Mouse (Mus musculus) embryonic facial prominence, embryonic 11.5 days (tissue): ENCODE data around the gene Rhbdf1. TPM values are rescaled to one million over a fixed set of nuclear protein-coding genes. Genes with fewer than 3 reads are reported as not detected.

ENCODE experiments used
- ATAC-seq: fragments of 200-750 bp; cut with Nextera tagmentation; replicated peaks from 2 replicates; pipeline ENCODE4 v1.8.0; 2017; ENCODE audit warnings: low read depth; ENCODE audit not compliant: insufficient number of reproducible peaks, low FRiP score, low TSS enrichment
- DNase-seq: peaks from one replicate; pipeline ENCODE4 v3.0.0-alpha.2; 2015; ENCODE audit warnings: low spot score
- H3K27ac ChIP-seq: fragments of 300-500 bp; sonication (generic); replicated peaks from 2 replicates; pipeline ENCODE4 v1.5.1; 2014; ENCODE audit warnings: mild to moderate bottlenecking, low read depth, low read length, control low read depth
- H3K27me3 ChIP-seq: fragments of 300-500 bp; sonication (generic); 2 replicates; pipeline ENCODE4 v1.6.1; 2014; ENCODE audit warnings: mild to moderate bottlenecking, low read length, moderate library complexity, mixed read lengths; ENCODE audit not compliant: control insufficient read depth, insufficient read depth
- H3K36me3 ChIP-seq: fragments of 300-500 bp; sonication (generic); replicated peaks from 2 replicates; pipeline ENCODE4 v1.6.1; 2014; ENCODE audit warnings: low read depth, mild to moderate bottlenecking, low read length, moderate library complexity, mixed read lengths; ENCODE audit not compliant: control insufficient read depth, insufficient read depth
- H3K4me1 ChIP-seq: fragments of 300-500 bp; sonication (generic); 2 replicates; pipeline ENCODE4 v1.6.1; 2014; ENCODE audit warnings: low read length, mixed read lengths; ENCODE audit not compliant: control insufficient read depth, insufficient read depth
- H3K4me2 ChIP-seq: fragments of 300-500 bp; sonication (generic); 2 replicates; pipeline ENCODE4 v1.6.1; 2014; ENCODE audit warnings: low read depth, mild to moderate bottlenecking, control low read depth, low read length, moderate library complexity
- H3K4me3 ChIP-seq: fragments of 300-500 bp; sonication (generic); 2 replicates; pipeline ENCODE4 v1.5.1; 2014; ENCODE audit warnings: low read depth, low read length, control low read depth
- H3K9ac ChIP-seq: fragments of 300-500 bp; sonication (generic); replicated peaks from 2 replicates; pipeline ENCODE4 v1.6.1; 2014; ENCODE audit warnings: mild to moderate bottlenecking, control low read depth, low read length
- H3K9me3 ChIP-seq: fragments of 300-500 bp; sonication (generic); replicated peaks from 2 replicates; pipeline ENCODE4 v1.6.1; 2016; ENCODE audit warnings: mild to moderate bottlenecking, low read length, inconsistent platforms, mixed read lengths; ENCODE audit not compliant: control insufficient read depth
- WGBS: fragments of 180-500 bp; shearing (Covaris S2); extraction: QIAGEN DNeasy Blood & Tissue Kit; methylation state at CpG from one replicate; pipeline ENCODE4 v1.1.7; 2014; 5-methylcytosine and 5-hydroxymethylcytosine counted together
- polyA plus RNA-seq: library from polyadenylated mRNA; unstranded; fragments of >200 nt; fragmentation: Nextera tagmentation; extraction: Ambion mirVana; gene quantifications from 2 replicates; pipeline ENCODE4 v1.2.1, GENCODE M21; 2014

The Rhbdf1 gene
- polyA plus RNA-seq, 1 experiment from 2014 or later: 21.6 TPM

DNA sequence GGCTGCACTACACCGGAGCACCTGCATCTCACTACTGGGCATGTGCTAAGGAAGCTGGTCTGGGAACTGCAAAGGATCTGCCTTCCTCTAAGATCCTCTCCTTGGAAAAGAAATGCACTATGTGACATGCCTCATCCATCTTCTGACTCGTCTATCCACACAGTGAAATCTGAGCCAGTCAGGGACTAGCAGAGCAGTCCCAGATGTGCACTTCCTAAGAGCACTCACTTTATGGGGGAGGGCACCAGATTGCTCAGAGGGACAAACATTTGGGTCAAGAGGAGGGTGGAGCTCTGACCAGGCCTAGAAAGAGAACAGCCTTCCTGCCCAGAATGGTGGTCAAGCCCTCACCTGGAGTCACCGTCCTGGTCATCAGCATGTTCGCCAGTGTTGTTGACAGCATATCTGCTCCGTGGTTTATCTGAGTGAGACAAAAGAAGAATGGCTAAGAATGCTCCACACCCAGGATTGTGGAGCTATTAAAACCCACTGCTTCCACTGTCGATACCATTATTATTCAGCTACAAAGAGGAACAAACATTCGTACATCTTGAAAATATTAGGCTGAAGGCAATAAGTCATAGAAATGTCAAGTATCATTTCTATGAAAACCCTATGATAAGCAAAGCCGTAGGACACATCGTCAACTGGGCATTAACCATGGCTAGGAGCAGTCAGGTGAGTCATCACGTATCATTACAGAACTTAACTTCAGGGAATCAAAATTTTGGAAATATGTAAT lies 40.7 kb upstream of the Rhbdf1 start:
- H3K4me2 ChIP-seq: no peak overlapping the region
- no peak overlapping the region for H3K4me3 ChIP-seq
- H3K27ac ChIP-seq: no peak overlapping the region
- H3K9ac ChIP-seq: no peak overlapping the region
- no peaks in the 10 kb centered on the region for H3K27me3 ChIP-seq
- no peaks in the 10 kb centered on the region for H3K4me1 ChIP-seq
- H3K9me3 ChIP-seq: no peaks in the 10 kb centered on the region
- WGBS: 74% methylated on average over 10 of the region's 10 CpGs
- no peaks in the 10 kb centered on the region; the same call in 1 of the 2 replicates for H3K36me3 ChIP-seq
- DNase-seq (no peak), ATAC-seq (no peak)

DNA sequence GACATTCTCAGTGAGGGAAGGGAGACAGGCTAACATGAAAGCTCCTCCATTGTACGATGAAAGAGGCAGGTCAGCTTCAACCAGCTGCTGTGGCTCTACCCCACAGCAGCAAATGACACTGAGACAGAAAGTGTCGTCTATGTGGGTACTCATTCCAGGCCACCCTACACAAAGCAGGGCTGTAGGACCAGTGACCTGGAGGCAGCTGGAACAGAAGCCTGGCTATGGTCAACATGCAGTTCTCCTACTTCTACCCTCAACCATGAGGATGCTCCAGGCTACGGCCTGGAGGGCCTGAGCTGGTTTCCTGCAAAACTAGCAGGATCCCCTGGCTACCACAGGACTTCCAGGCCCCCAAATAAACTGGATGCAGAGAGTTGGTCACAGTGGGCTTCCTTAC lies 34.5 kb upstream of the Rhbdf1 start:
- DNase-seq (no peak), ATAC-seq (no peak)
- no peaks in the 10 kb centered on the region; the same call in none of the 2 replicates for H3K36me3 ChIP-seq
- no peak overlapping the region for H3K4me2 ChIP-seq
- H3K9ac ChIP-seq: no peak overlapping the region
- H3K27me3 ChIP-seq: no peaks in the 10 kb centered on the region
- H3K27ac ChIP-seq: no peak overlapping the region
- no peak overlapping the region for H3K4me3 ChIP-seq
- no peaks in the 10 kb centered on the region for H3K9me3 ChIP-seq
- WGBS: 94% methylated on average over 3 of the region's 3 CpGs
- no peaks in the 10 kb centered on the region for H3K4me1 ChIP-seq

DNA sequence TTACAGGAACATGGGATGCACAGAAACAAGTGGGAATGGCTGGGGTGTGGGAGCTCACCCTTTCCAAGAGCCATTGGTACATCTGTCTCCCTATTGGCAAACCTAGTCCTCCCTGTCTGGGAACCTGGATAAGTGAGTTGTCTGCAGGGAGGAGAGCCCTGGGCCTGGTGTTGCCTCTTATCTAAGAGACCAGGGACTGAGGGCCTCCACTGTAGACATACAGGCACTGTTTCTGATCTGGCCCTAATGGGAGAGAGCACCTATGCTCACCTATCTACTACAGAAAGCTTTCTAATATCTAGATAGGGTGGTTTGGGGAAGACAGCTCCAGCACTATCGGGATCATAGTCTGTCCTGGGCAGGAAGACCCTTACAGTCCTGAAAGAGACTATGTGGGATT lies 34.0 kb upstream of the Rhbdf1 start:
- no peak overlapping the region for H3K4me3 ChIP-seq
- no peak overlapping the region for H3K27ac ChIP-seq
- H3K27me3 ChIP-seq: no peaks in the 10 kb centered on the region
- no peaks in the 10 kb centered on the region for H3K9me3 ChIP-seq
- 92% methylated on average over 1 of the region's 1 CpGs for WGBS
- H3K4me2 ChIP-seq: no peak overlapping the region
- H3K9ac ChIP-seq: no peak overlapping the region
- ATAC-seq: no peak
- no peaks in the 10 kb centered on the region; the same call in none of the 2 replicates for H3K36me3 ChIP-seq
- DNase-seq: no peak
- H3K4me1 ChIP-seq: no peaks in the 10 kb centered on the region

DNA sequence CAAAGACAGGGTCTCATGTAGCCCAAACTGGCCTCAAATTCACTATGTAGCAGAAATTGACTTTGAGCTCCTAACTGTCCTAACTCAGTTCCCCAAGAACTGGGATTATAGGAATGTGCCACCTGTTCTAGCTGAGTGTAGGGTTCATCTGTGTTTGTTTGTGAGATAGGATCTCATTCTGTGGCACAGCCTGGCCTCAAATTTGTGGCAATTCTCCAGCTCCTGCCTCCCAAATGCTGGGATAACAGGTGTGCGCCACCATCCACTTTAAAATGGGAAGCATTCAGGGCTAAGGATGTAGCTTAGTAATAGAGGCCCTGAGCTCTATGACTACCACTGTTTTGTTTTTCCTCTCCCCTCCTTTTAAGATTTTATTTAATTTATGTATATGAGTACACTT lies 31.0 kb upstream of the Rhbdf1 start:
- 90% methylated on average over 1 of the region's 1 CpGs for WGBS
- DNase-seq (no peak), ATAC-seq (no peak)
- Histone ChIP-seq H3K4me3 (no peak overlapping the region), H3K4me2 (no peak overlapping the region), H3K9me3 (no peaks in the 10 kb centered on the region), H3K36me3 (no peaks in the 10 kb centered on the region; the same call in none of the 2 replicates), H3K9ac (no peak overlapping the region), H3K27ac (no peak overlapping the region), H3K4me1 (no peaks in the 10 kb centered on the region), H3K27me3 (no peaks in the 10 kb centered on the region)

DNA sequence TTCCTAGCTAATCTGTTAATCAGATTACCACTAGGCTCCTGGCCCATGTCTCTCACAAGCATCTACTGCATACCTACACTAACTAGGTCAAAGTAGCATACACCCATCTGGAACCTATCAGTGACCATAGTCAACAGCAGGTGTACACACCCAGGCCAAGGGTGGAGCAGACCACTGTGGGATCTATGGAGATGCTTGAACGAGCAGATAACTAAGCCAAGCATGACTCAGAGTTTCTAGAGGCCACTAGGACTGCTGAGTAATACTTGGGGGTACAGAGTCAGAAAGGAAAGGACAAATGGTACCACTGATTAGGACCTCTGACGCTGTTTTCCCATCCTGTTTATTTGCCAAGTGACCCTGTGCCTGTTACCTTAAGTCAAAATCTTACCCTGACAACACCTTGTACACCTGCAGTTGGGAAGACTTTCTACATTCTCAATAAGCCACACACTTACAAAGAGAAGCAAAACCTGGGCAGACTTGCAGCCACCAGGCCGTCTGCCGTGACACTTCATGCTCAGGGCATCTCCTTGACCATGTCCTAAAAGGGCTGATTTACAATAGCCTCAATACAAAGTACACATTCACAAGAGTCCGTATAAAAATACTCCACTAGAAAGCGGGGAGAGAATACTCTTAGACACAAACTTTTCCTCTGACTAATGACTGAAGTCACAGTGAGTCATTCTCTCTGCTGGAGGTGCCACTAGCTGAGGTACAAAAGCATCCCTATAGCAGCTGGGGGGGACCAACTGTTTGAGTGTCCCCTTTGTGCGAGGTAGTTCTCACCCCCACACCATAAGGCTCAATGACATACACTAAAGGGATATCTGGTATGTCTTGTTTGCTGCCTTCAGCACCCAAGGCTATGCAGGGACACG lies 29.0 kb upstream of the Rhbdf1 start:
- DNase-seq (no peak), ATAC-seq (0 out of 2 replicates have a peak, but pooled peaks have one; percentile 52)
- Histone ChIP-seq H3K27ac (no peak overlapping the region), H3K4me1 (no peaks in the 10 kb centered on the region), H3K9ac (no peak overlapping the region), H3K27me3 (no peaks in the 10 kb centered on the region), H3K36me3 (no peaks in the 10 kb centered on the region; the same call in none of the 2 replicates), H3K4me3 (no peak overlapping the region), H3K4me2 (no peak overlapping the region), H3K9me3 (no peaks in the 10 kb centered on the region)
- 87% methylated on average over 8 of the region's 8 CpGs for WGBS

DNA sequence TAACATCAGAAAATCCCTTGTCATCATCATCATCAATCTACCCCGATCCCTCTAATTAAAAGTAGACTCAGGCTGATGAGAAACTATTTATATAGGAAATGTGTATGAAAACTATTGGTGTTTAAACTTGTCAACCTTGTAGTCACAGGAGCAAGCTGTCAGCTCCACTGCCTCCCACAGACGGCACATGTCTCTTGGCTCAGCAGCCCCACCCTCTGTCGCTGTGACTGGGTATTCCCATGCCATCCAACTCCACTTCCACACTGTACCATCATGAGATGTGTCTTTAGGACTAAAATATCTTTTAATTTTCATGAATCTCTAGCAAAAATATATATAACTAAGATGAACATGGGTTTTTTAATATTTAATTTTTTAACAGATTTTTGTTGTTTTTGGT lies 26.2 kb upstream of the Rhbdf1 start:
- 81% methylated on average over 3 of the region's 3 CpGs for WGBS
- DNase-seq: no peak
- no peaks in the 10 kb centered on the region for H3K27me3 ChIP-seq
- no peak for ATAC-seq
- no peaks in the 10 kb centered on the region; the same call in none of the 2 replicates for H3K36me3 ChIP-seq
- H3K4me2 ChIP-seq: no peak overlapping the region
- H3K4me3 ChIP-seq: no peak overlapping the region
- H3K27ac ChIP-seq: no peak overlapping the region
- no peaks in the 10 kb centered on the region for H3K9me3 ChIP-seq
- H3K9ac ChIP-seq: no peak overlapping the region
- H3K4me1 ChIP-seq: no peaks in the 10 kb centered on the region

DNA sequence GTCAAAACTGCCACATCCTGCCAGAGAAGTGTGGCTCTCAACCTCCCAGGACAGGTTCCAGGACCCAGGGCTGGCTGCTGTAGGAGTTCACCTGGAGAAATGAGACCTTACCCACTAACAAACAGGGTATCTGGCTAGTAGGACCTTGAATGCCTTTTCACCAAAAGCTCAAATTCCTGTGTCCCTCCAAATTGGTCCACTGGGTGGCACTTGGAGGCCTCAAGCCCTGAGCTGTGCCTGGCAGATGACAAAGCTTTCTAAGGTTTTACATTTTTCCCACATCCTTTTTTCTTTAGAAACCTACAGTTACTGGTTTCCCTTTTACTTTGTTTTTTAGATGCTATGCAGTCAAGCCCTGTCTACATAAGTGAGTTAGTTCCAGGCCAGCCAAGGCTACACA lies 25.0 kb upstream of the Rhbdf1 start:
- Histone ChIP-seq H3K4me2 (no peak overlapping the region), H3K27me3 (no peaks in the 10 kb centered on the region), H3K36me3 (no peaks in the 10 kb centered on the region; the same call in none of the 2 replicates), H3K27ac (no peak overlapping the region), H3K4me3 (no peak overlapping the region), H3K9me3 (no peaks in the 10 kb centered on the region), H3K9ac (no peak overlapping the region), H3K4me1 (no peaks in the 10 kb centered on the region)
- no peak for ATAC-seq
- DNase-seq: no peak

DNA sequence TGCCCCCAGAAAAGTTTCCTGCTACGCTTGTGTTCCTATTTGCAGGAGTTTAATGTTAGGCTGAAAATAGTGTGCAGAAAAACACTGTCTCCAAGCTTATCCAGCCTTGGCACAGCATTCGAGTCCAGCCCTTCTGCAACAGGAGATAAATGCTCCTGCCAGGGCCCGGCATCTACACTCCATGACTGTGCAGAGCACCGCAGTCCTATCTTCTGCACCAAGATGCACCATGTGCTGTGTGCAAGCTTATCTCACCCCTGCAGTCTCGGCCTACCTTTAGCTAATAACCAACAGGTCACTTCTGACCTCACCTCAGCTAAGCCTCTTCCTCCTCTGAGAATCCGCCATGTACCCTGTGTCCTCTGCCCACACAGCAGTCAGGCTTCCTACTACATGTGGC lies 23.5 kb upstream of the Rhbdf1 start:
- Histone ChIP-seq H3K27ac (no peak overlapping the region), H3K4me3 (no peak overlapping the region), H3K9ac (no peak overlapping the region), H3K36me3 (no peaks in the 10 kb centered on the region; the same call in none of the 2 replicates), H3K27me3 (no peaks in the 10 kb centered on the region), H3K4me2 (no peak overlapping the region), H3K4me1 (no peaks in the 10 kb centered on the region), H3K9me3 (no peaks in the 10 kb centered on the region)
- WGBS: 92% methylated on average over 6 of the region's 6 CpGs
- no peak for DNase-seq
- ATAC-seq: no peak
